Mouse (Mus musculus) adrenal gland, adult (tissue): ENCODE data around the gene Hfe2.
"Not testable (repeated sequence)": the region's sequence is repeated elsewhere in the genome, so short reads cannot be mapped to it uniquely, and the experiment has no call there.

ENCODE experiments used
- DNase-seq, 2 experiments: peaks; one replicate each; pipeline ENCODE4 v3.0.0; 2022 to 2023; ENCODE audit warnings: low spot score in 1 of 2; ENCODE audit not compliant: inconsistent age in 2 of 2

Gene Hfe2

DNA sequence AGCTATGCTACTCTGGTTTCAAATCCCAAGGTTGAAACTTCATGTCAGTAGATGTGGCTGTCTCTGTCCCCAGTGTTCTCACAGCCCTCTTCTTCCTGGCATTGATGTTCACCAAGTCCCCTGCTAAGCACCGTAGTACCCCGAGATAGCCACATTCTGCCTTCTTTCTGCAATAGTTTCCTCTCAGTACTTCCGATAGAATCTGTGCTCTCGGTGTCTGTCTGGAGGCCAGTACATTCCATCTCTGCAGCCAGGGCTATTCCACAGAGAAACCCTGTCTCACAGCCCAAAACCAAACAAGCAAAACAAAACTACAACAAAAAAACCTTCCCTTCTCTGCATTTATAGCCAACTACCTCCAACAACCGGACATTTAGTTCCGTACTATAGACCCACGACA is 28.8 kb upstream of the Hfe2 start:
- no peak for DNase-seq

GRCm38 (mm10) chr3:96496620-96497275 is 28.2 kb upstream of the Hfe2 start:
- DNase-seq, result peak in 1 of 2 experiments; percentile 60

- peak; percentile 82 to 95 for DNase-seq
Observed at GRCm38 (mm10) chr3:96497451-96498028, 27.4 kb upstream of the Hfe2 start.

DNA sequence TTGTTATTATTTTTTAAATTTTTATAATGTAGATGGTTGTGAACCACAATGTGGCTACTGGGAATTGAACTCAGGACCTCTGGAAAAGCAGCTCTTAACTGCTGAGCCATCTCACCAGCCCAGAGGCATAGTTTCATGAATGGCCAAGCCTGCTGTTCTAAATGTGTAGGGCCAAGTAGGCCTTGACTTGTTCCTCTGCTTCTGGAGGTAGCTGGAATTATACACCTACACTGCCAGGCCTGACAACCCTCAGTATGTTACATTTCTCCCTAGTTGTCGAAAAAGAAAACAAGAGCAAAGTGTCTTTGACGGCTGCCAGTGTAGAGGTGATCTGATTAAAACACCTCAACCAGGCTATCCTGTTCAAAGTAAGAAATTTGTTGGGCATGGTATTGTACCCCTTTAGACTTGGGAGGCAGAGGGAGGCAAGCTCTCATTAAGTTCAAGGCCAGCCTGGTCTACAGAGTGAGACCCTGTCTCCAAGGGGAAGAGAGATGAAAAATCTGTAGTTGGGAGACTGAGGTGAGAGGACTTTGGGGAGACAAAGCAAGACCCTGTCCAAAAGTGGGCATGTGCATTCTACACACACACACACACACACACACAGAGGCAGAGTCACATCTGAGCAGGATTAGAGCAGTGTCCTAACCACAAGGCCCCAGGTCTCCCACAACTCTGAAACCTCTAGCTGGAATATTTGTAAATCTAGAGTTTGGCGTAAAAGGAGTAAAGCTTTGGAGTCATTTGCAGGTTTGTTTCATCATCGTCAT is 26.3 kb upstream of the Hfe2 start:
- DNase-seq, result peak in 1 of 2 experiments; percentile 41

DNA sequence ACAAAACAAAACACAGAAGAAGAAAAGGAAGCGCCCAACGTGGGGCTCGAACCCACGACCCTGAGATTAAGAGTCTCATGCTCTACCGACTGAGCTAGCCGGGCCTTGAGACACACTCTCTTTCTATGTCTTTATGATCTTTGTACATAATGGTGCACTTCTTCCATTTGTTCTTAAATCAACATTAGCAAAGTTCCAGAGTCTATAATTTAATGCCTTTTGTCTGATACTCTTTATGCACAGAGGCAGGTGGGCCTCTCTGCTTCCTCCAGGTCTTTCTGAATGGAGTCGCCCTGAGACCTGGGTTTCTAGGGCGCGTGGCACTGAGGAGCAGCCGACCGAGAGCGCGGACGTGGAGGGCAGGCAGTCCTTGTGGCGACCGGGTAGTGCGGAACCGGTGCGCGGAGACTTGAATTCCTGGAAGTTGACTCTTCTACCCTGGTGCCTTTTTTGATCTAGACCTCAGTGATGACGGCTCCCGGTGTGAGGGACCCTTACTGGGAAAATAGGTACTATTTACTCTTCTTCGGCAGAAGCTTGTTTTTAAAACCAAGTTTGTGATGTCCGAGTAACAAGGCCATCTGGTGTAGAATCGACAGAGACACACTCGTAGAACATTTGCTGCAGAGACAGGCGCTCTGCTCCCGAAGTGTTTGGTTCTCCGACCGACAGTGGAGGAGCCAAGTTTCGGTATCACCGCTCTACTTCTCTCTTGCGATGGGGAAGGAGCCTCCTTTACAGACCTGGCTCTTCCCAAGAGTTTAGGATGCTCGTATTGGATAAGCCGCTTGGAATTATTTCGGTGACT is 25.3 kb upstream of the Hfe2 start:
- DNase-seq, result peak; percentile 85 to 97

- DNase-seq, result peak; percentile 95 to 100
Observed at GRCm38 (mm10) chr3:96500289-96500621, 24.7 kb upstream of the Hfe2 start.

DNA sequence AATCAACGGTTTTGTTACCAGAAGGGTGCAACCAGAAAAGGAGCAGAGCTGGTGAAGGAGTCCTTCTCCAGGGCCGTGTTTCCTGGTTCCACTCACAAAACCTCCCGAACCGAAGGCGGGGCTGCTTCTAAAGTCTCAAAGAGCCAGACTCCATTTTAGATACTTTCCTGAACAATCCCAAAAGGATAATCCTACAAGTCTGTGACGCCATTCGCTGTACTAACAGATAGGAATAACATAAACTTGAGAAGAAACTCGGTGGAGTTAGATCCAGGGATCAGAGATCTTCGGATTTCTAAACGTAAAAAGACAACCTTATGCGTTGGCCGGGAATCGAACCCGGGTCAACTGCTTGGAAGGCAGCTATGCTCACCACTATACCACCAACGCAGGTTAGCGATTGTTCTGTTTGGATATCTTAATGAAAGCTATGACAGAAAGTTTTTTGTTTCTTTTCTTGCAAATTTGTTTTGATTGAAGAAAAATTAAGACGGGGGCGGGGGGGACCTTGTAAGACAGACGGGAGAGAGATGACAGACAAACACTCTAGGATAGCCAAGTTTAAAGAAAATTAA is 24.2 kb upstream of the Hfe2 start:
- DNase-seq, result peak; percentile 89 to 99

- DNase-seq, result peak; percentile 88 to 98
Observed at GRCm38 (mm10) chr3:96501391-96502115, 23.4 kb upstream of the Hfe2 start.

DNA sequence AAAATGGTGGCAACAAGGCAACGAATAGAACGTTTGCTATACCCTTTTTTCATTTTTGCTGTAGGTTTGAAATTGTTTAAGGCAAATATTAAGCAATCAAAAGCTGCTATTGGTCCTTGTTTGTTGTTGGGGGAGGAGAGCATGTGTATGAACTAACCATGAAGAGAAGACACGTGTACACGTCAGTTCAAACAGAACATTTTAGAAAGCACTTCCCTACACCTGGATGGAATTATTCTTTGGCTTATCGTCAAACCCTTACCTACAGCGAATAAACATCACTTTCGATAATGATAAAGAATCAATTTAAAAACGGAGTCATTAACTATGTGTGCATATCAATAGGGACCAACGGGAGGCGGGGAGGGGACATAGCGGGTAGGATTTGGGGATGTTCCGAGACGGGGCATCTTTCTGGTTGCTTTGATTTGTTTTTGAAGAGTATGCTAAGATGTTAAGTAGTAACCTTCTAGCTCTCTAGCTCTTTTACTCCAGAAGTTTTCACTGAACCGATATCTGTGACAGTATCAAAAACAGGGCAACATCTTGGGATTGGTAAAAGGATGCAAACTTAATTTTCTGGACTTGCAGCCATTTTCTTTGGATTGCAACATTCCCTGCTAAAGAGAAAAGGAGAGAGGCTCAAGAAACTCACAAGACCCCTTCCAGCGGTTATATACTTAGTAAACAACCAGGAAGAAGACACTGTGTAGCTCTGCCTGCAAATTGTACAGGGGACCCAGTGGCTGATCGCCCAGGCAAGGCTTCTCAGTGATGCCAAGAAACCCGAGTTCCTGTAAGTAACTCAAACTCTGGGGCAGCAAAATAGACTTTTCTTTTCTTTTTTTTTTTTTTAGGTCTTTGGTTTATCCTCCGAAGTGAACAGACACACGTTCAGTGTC is 22.5 kb upstream of the Hfe2 start:
- DNase-seq, result peak in 1 of 2 experiments; percentile 68

GRCm38 (mm10) chr3:96503083-96503450 is 21.9 kb upstream of the Hfe2 start:
- DNase-seq, result peak; percentile 66 to 92

- DNase-seq, result no peak
Observed at GRCm38 (mm10) chr3:96503946-96504345, 21.0 kb upstream of the Hfe2 start.

- no peak for DNase-seq
Observed at GRCm38 (mm10) chr3:96504931-96505330, 20.0 kb upstream of the Hfe2 start.

DNA sequence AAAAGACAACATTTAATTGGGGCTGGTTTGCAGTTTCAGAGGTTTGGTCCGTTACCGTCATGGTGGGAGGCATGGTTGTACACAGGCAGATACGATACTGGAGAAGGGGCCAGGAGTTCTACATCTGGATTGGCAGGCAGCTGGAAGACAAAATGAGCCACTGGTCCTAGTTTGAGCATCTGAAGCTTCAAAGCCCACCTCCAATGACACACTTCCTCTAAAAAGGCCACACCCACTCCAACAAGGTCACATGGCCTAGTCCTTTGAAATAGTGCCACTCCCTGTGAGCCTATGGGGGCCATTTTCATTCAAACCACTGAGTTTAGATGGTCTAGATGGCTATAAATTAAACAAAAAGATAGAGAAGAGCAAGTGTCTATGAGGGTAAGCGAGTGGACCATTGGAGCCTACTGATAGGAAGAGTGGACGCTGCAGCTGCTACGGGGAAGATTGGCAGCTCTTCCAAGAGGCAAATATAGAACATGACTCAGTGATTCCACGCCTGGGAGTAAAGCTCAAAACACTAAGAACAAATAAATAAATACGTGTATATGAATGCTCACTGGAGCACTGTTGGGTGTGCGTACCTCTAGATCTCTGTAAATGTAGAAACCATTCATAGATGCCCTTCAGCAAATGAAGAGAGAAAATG is 18.4 kb upstream of the Hfe2 start:
- peak in 1 of 2 experiments; percentile 14 for DNase-seq

DNA sequence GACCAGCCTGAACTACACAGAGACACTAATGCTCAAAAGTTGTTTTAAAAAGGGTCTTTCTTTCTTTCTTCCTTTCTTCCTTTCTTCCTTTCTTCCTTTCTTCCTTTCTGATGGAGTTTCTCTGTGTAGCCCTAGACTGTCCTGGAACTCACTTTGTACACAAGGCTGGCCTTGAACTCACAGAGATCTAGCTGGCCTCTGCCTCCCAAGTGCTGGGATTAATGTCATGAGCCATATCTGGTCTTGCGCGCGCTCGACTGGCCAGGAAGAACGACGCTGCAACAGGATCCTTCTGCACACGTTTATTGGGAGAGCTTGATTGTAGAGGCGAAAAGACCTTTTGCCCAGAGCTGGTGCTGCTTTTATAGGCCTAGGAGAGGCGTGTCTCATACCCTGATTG is 17.0 kb upstream of the Hfe2 start:
- not testable (repeated sequence) for DNase-seq

DNA sequence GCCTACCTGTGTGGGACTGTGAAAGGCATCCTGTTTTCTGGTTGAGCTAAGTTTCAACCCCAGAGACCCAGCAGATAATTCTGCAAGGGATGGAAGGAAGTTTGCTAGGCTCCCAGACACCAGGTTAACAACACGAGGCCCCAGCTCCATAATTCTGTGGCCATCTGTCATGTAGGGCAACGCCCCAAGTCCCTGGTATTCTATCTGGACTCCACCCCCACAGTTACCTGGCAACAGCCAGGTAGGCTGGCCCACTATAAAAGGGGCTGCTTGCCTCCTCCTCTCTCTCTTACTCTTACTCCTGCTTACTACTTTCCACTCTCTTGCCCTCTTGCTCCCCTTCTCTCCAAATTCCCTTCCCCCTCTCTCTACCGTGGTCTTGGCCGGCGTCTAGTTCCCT is 4.8 kb upstream of the Hfe2 start:
- no peak for DNase-seq

GRCm38 (mm10) chr3:96522149-96522548 is 2.8 kb upstream of the Hfe2 start:
- no peak for DNase-seq

DNA sequence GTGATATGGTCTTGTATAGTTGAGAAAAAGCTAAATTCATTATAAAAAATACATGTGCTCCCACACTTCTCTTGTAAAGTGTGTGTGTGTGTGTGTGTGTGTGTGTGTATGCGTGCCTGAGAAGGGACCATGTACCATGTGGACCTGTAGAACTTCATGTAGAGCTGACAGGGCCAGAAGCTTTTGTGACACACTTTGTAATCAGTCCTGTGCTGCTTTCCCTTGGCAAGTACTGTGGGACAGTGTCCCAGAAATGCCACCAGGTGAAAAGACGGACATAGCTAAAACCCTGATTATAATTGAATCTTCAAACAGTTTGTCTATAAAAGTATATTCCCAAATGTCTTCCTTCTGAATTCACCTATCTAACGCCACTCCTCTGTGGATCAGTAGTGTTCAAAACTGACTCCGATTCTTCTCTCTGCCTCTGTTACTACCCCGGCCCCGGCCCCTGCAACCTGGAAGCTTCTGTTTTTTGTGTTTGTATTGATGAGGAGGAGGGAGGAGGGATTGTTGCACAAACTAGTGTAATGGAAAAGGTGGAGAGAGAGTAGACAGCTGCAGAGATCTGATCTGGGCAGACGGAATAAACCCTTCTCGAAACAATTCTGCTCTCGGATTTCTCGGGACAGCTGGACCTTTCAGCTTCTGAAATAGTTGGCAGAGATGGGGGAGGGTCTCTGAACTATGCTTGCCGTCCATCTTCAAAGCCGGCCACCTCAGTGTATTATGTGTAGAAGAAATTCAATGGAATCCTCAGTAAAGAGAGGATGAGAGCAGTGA is 753 bp upstream of the Hfe2 start:
- DNase-seq, result no peak
